ENCODE assay signal across 24 mouse cellular contexts in the genomic region with DNA sequence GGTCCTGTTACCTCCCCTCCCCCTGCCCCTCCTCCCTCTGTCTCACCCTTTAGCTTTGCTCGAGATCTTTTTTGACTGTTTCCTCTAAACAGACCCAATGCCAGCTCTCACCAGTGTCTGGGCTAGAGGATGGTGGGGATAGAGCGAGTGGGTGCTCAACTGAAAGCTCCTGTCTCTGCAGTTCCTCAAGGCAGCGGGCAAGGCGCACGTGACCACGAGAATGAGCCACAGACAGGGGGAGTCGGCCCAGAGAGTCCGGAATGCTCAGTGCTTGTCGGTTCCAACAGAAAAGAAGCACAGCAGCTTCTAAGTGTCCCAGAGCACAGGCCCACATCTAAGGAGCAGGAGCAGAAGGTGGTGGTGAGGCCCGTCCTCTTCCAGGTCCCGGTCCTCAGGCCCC. TPM values are rescaled to one million over a fixed set of nuclear protein-coding genes. Genes with fewer than 3 reads are reported as not detected.
DNase-seq lines count a peak whose midpoint lies in the region; ATAC-seq and TF ChIP-seq lines count a peak whose summit lies in the region.
"Had no signal": no experiment of that assay in that cellular context is flagged by ENCODE, and none has a peak within 500 bp of the region (broad histone marks: within the 10 kb centered on the region; RNA-seq: fewer than 3 reads in every experiment).

No protein-coding gene starts in this region.

- WGBS in embryonic facial prominence, embryonic 12.5 days: 64% methylated on average over 11 of the region's 11 CpGs
- WGBS in embryonic facial prominence, embryonic 10.5 days: 64% methylated on average over 11 of the region's 11 CpGs
- 67% methylated on average over 11 of the region's 11 CpGs for WGBS in intestine, postnatal 0 days
- WGBS in intestine, embryonic 15.5 days: 67% methylated on average over 11 of the region's 11 CpGs
- WGBS in stomach, postnatal 0 days: 64% methylated on average over 11 of the region's 11 CpGs

- peaks cover 9% of the 10 kb centered on the region; the same call in 1 of the 2 replicates for H3K4me1 ChIP-seq in embryonic facial prominence, embryonic 12.5 days
- H3K4me1 ChIP-seq in embryonic facial prominence, embryonic 10.5 days: peaks cover 25% of the 10 kb centered on the region
- H3K4me1 ChIP-seq in intestine, postnatal 0 days (replicated peaks; ENCODE audit: control insufficient read depth, insufficient read depth, low read length): no peaks in the 10 kb centered on the region
- 0 out of 2 replicates have a peak, but pooled peaks cover 7% of the 10 kb centered on the region for H3K4me1 ChIP-seq in intestine, embryonic 15.5 days (replicated peaks)
- H3K4me1 ChIP-seq in stomach, postnatal 0 days (replicated peaks; ENCODE audit: control insufficient read depth, insufficient read depth): no peaks in the 10 kb centered on the region

- ATAC-seq in embryonic facial prominence, embryonic 12.5 days (ENCODE audit: insufficient number of reproducible peaks, insufficient read depth, low FRiP score, low TSS enrichment): no peak
- ATAC-seq in intestine, postnatal 0 days: no peak
- ATAC-seq in intestine, embryonic 15.5 days: no peak
- peak; percentile 45; the same call in 1 of the 2 replicates for ATAC-seq in common myeloid progenitor, adult 5-6 weeks (replicated peaks; ENCODE audit: low read depth, poor library complexity, severe bottlenecking)
- 0 out of 2 replicates have a peak, but pooled peaks have one; percentile 11 for ATAC-seq in stomach, postnatal 0 days (ENCODE audit: low FRiP score, low TSS enrichment)
- ATAC-seq: forebrain, postnatal 0 days had no signal

- no peak overlapping the region for H3K4me2 ChIP-seq in embryonic facial prominence, embryonic 12.5 days (replicated peaks)
- no peak overlapping the region for H3K4me2 ChIP-seq in intestine, postnatal 0 days (replicated peaks; ENCODE audit: low read depth)
- H3K4me2 ChIP-seq in intestine, embryonic 15.5 days (replicated peaks): no peak overlapping the region
- H3K4me2 ChIP-seq in stomach, postnatal 0 days (replicated peaks; ENCODE audit: low read depth): no peak overlapping the region
- H3K4me2 ChIP-seq: heart, embryonic 12.5 days; hindbrain, embryonic 15.5 days; limb, embryonic 15.5 days; liver, embryonic 15.5 days; lung, embryonic 15.5 days; stomach, embryonic 15.5 days had no signal

- H3K36me3 ChIP-seq in embryonic facial prominence, embryonic 12.5 days: peaks cover 43% of the 10 kb centered on the region
- H3K36me3 ChIP-seq in embryonic facial prominence, embryonic 10.5 days (replicated peaks): peaks cover 68% of the 10 kb centered on the region
- H3K36me3 ChIP-seq in intestine, postnatal 0 days (ENCODE audit: control insufficient read depth, insufficient read depth): peaks cover 65% of the 10 kb centered on the region
- peaks cover 9% of the 10 kb centered on the region for H3K36me3 ChIP-seq in intestine, embryonic 15.5 days
- H3K36me3 ChIP-seq in stomach, postnatal 0 days (ENCODE audit: control insufficient read depth, insufficient read depth, low read length): peaks cover 9% of the 10 kb centered on the region

- 0 out of 2 replicates have a peak overlapping the region, but pooled peaks have one; percentile 1 for H3K9ac ChIP-seq in embryonic facial prominence, embryonic 12.5 days
- H3K9ac ChIP-seq in intestine, postnatal 0 days (ENCODE audit: low read depth, low read length): no peak overlapping the region
- no peak overlapping the region for H3K9ac ChIP-seq in intestine, embryonic 15.5 days
- H3K9ac ChIP-seq in stomach, postnatal 0 days (ENCODE audit: low read length): no peak overlapping the region
- H3K9ac ChIP-seq: forebrain, postnatal 0 days; heart, embryonic 12.5 days; hindbrain, embryonic 15.5 days; limb, embryonic 15.5 days; liver, embryonic 15.5 days; lung, embryonic 15.5 days; stomach, embryonic 15.5 days had no signal

- TF ChIP-seq CTCF in intestine, postnatal 0 days (IDR thresholded peaks at IDR 0.05; ENCODE audit: low read depth): 0 out of 2 replicates have a peak, but pooled peaks have one; percentile 6
- no peak for TF ChIP-seq CTCF in stomach, postnatal 0 days (IDR thresholded peaks at IDR 0.05; ENCODE audit: low read depth)

- no peak for TF ChIP-seq EP300 in stomach, postnatal 0 days (optimal IDR thresholded peaks at IDR 0.05)

- no peaks in the 10 kb centered on the region for H3K9me3 ChIP-seq in embryonic facial prominence, embryonic 12.5 days
- no peaks in the 10 kb centered on the region for H3K9me3 ChIP-seq in embryonic facial prominence, embryonic 10.5 days
- no peaks in the 10 kb centered on the region for H3K9me3 ChIP-seq in intestine, postnatal 0 days (ENCODE audit: control insufficient read depth)
- H3K9me3 ChIP-seq in intestine, embryonic 15.5 days: no peaks in the 10 kb centered on the region
- no peaks in the 10 kb centered on the region for H3K9me3 ChIP-seq in stomach, postnatal 0 days (ENCODE audit: control insufficient read depth, low read length)
- H3K9me3 ChIP-seq: heart, embryonic 12.5 days; hindbrain, embryonic 15.5 days; limb, embryonic 15.5 days; liver, embryonic 15.5 days; lung, embryonic 15.5 days; stomach, embryonic 15.5 days had no signal

- no peak overlapping the region for H3K4me3 ChIP-seq in embryonic facial prominence, embryonic 12.5 days
- no peak overlapping the region for H3K4me3 ChIP-seq in embryonic facial prominence, embryonic 10.5 days
- H3K4me3 ChIP-seq in intestine, postnatal 0 days (ENCODE audit: low read depth, low read length): no peak overlapping the region
- H3K4me3 ChIP-seq in intestine, embryonic 15.5 days (replicated peaks): no peak overlapping the region
- no peak overlapping the region for H3K4me3 ChIP-seq in stomach, postnatal 0 days (ENCODE audit: low read depth, low read length)
- H3K4me3 ChIP-seq: heart, embryonic 12.5 days; hindbrain, embryonic 15.5 days; left cerebral cortex, adult 2 months; limb, embryonic 15.5 days; liver, embryonic 15.5 days; lung, embryonic 15.5 days; stomach, embryonic 15.5 days had no signal

- H3K27me3 ChIP-seq in embryonic facial prominence, embryonic 12.5 days: no peaks in the 10 kb centered on the region
- no peaks in the 10 kb centered on the region for H3K27me3 ChIP-seq in embryonic facial prominence, embryonic 10.5 days (replicated peaks; ENCODE audit: low read depth, poor library complexity, severe bottlenecking)
- no peaks in the 10 kb centered on the region for H3K27me3 ChIP-seq in intestine, postnatal 0 days (replicated peaks; ENCODE audit: control insufficient read depth, insufficient read depth, low read length)
- no peaks in the 10 kb centered on the region for H3K27me3 ChIP-seq in intestine, embryonic 15.5 days (replicated peaks)
- no peaks in the 10 kb centered on the region for H3K27me3 ChIP-seq in stomach, postnatal 0 days (ENCODE audit: control insufficient read depth, insufficient read depth, low read length)
- H3K27me3 ChIP-seq: heart, embryonic 12.5 days; hindbrain, embryonic 15.5 days; limb, embryonic 15.5 days; liver, embryonic 15.5 days; lung, embryonic 15.5 days; stomach, embryonic 15.5 days had no signal

- no peak for DNase-seq in embryonic facial prominence, embryonic 10.5 days (ENCODE audit: low spot score)
- DNase-seq in stomach, postnatal 0 days (ENCODE audit: low spot score): no peak
- no peak for DNase-seq in embryo, embryonic 9.5 days (ENCODE audit: extremely low spot score)
- DNase-seq: adrenal gland, adult 2 months; cerebellum, adult 18-20 months; embryo, embryonic 11 days; forebrain, postnatal 0 days; kidney, postnatal 4 days; layer of hippocampus, adult 9-11 months; lung, postnatal 36 days; thymus, adult 18-20 months; thymus, postnatal 36 days had no signal

- H3K27ac ChIP-seq in embryonic facial prominence, embryonic 12.5 days: no peak overlapping the region
- H3K27ac ChIP-seq in embryonic facial prominence, embryonic 10.5 days (replicated peaks): no peak overlapping the region
- no peak overlapping the region for H3K27ac ChIP-seq in intestine, postnatal 0 days (ENCODE audit: low read depth, low read length)
- no peak overlapping the region for H3K27ac ChIP-seq in intestine, embryonic 15.5 days
- no peak overlapping the region for H3K27ac ChIP-seq in stomach, postnatal 0 days (replicated peaks)
- H3K27ac ChIP-seq: hindbrain, embryonic 15.5 days; left cerebral cortex, adult 2 months; limb, embryonic 15.5 days; liver, embryonic 15.5 days; lung, embryonic 15.5 days; stomach, embryonic 15.5 days had no signal

RNA-seq across cellular contexts. Expression of a gene that starts 5.3 kb away (rescaled TPM):
- polyA plus RNA-seq in embryonic facial prominence, embryonic 12.5 days (2016; fragmentation: Nextera tagmentation; extraction: Ambion mirVana): 143 and 149 TPM in 2 replicates
- 181 and 185 TPM in 2 replicates for polyA plus RNA-seq in embryonic facial prominence, embryonic 10.5 days (2016; fragmentation: Nextera tagmentation; extraction: Ambion mirVana)
- 61.3 and 66.2 TPM in 2 replicates for polyA plus RNA-seq in intestine, postnatal 0 days (2015; fragmentation: Nextera tagmentation; extraction: Ambion mirVana)
- polyA plus RNA-seq in intestine, embryonic 15.5 days (2015; fragmentation: Nextera tagmentation; extraction: Ambion mirVana): 132 and 154 TPM in 2 replicates
- 43.2 and 53.2 TPM in 2 replicates for total RNA-seq in common myeloid progenitor, adult 5-6 weeks (2017)
- polyA plus RNA-seq in stomach, postnatal 0 days (2015; fragmentation: Nextera tagmentation; extraction: Ambion mirVana): 77.7 and 79.4 TPM in 2 replicates

RNA-seq across cellular contexts. Expression of a gene that starts 13.4 kb away (rescaled TPM):
- 12.0 and 12.3 TPM in 2 replicates for polyA plus RNA-seq in embryonic facial prominence, embryonic 12.5 days (2016; fragmentation: Nextera tagmentation; extraction: Ambion mirVana)
- polyA plus RNA-seq in embryonic facial prominence, embryonic 10.5 days (2016; fragmentation: Nextera tagmentation; extraction: Ambion mirVana): 10.5 and 10.9 TPM in 2 replicates
- polyA plus RNA-seq in intestine, postnatal 0 days (2015; fragmentation: Nextera tagmentation; extraction: Ambion mirVana): 11.7 and 12.3 TPM in 2 replicates
- 12.1 and 13.5 TPM in 2 replicates for polyA plus RNA-seq in intestine, embryonic 15.5 days (2015; fragmentation: Nextera tagmentation; extraction: Ambion mirVana)
- 5.3 and 13.3 TPM in 2 replicates for total RNA-seq in common myeloid progenitor, adult 5-6 weeks (2017)
- 6.5 and 7.9 TPM in 2 replicates for polyA plus RNA-seq in stomach, postnatal 0 days (2015; fragmentation: Nextera tagmentation; extraction: Ambion mirVana)

RNA-seq across cellular contexts. Expression of a gene that starts 17.5 kb away (rescaled TPM):
- 20.1 and 27.9 TPM in 2 replicates for polyA plus RNA-seq in embryonic facial prominence, embryonic 12.5 days (2016; fragmentation: Nextera tagmentation; extraction: Ambion mirVana)
- polyA plus RNA-seq in embryonic facial prominence, embryonic 10.5 days (2016; fragmentation: Nextera tagmentation; extraction: Ambion mirVana): 72.9 and 88.4 TPM in 2 replicates
- 4.9 and 5.9 TPM in 2 replicates for polyA plus RNA-seq in intestine, postnatal 0 days (2015; fragmentation: Nextera tagmentation; extraction: Ambion mirVana)
- 12.1 and 15.6 TPM in 2 replicates for polyA plus RNA-seq in intestine, embryonic 15.5 days (2015; fragmentation: Nextera tagmentation; extraction: Ambion mirVana)
- 8.9 and 10.0 TPM in 2 replicates for total RNA-seq in common myeloid progenitor, adult 5-6 weeks (2017)
- 9.6 and 10.8 TPM in 2 replicates for polyA plus RNA-seq in stomach, postnatal 0 days (2015; fragmentation: Nextera tagmentation; extraction: Ambion mirVana)

RNA-seq across cellular contexts. Expression of a gene that starts 20.1 kb away (rescaled TPM):
- 1,467 and 1,498 TPM in 2 replicates for polyA plus RNA-seq in embryonic facial prominence, embryonic 12.5 days (2016; fragmentation: Nextera tagmentation; extraction: Ambion mirVana)
- 2,153 and 2,165 TPM in 2 replicates for polyA plus RNA-seq in embryonic facial prominence, embryonic 10.5 days (2016; fragmentation: Nextera tagmentation; extraction: Ambion mirVana)
- polyA plus RNA-seq in intestine, postnatal 0 days (2015; fragmentation: Nextera tagmentation; extraction: Ambion mirVana): 1,830 and 1,961 TPM in 2 replicates
- polyA plus RNA-seq in intestine, embryonic 15.5 days (2015; fragmentation: Nextera tagmentation; extraction: Ambion mirVana): 2,127 and 2,325 TPM in 2 replicates
- 437 and 465 TPM in 2 replicates for total RNA-seq in common myeloid progenitor, adult 5-6 weeks (2017)
- polyA plus RNA-seq in stomach, postnatal 0 days (2015; fragmentation: Nextera tagmentation; extraction: Ambion mirVana): 1,446 and 1,550 TPM in 2 replicates

RNA-seq across cellular contexts. Expression of a gene that starts 25.5 kb away (rescaled TPM):
- polyA plus RNA-seq in embryonic facial prominence, embryonic 12.5 days (2016; fragmentation: Nextera tagmentation; extraction: Ambion mirVana): 1.1 and 1.6 TPM in 2 replicates
- polyA plus RNA-seq in embryonic facial prominence, embryonic 10.5 days (2016; fragmentation: Nextera tagmentation; extraction: Ambion mirVana): 0.69 and 0.99 TPM in 2 replicates
- 2.8 and 3.3 TPM in 2 replicates for polyA plus RNA-seq in intestine, postnatal 0 days (2015; fragmentation: Nextera tagmentation; extraction: Ambion mirVana)
- polyA plus RNA-seq in intestine, embryonic 15.5 days (2015; fragmentation: Nextera tagmentation; extraction: Ambion mirVana): 1.4 and 1.5 TPM in 2 replicates
- total RNA-seq in common myeloid progenitor, adult 5-6 weeks (2017): not detected in 2 replicates
- polyA plus RNA-seq in stomach, postnatal 0 days (2015; fragmentation: Nextera tagmentation; extraction: Ambion mirVana): 1.6 and 2.1 TPM in 2 replicates
- total RNA-seq: neutrophil, adult 5-6 weeks had no signal

Comparison
In these comparisons a context has a peak if more than half of its experiments do, and no peak if none do; other contexts are left out.
1. ATAC-seq: peak in common myeloid progenitor, adult 5-6 weeks (single experiment) and stomach, postnatal 0 days (single experiment); none in embryonic facial prominence, embryonic 12.5 days (single experiment), intestine, postnatal 0 days (single experiment) and intestine, embryonic 15.5 days (single experiment).